Mouse (Mus musculus) heart, postnatal 0 days (tissue): Measurements from ENCODE around the gene Exo5. TPM values are rescaled to one million over a fixed set of nuclear protein-coding genes. Genes with fewer than 3 reads are reported as not detected.

Experiments
- ATAC-seq: fragments of 200-750 bp; cut with Nextera tagmentation; 2 replicates; pipeline ENCODE4 v1.8.0; 2017; ENCODE audit warnings: low read depth, moderate number of reproducible peaks, moderate library complexity; ENCODE audit not compliant: insufficient read depth
- DNase-seq: peaks from one replicate; pipeline ENCODE4 v3.0.0-alpha.2; 2016; ENCODE audit warnings: low spot score
- H3K27ac ChIP-seq: fragments of 300-500 bp; sonication (generic); 2 replicates; pipeline ENCODE4 v1.5.1; 2014; ENCODE audit warnings: low read depth, mild to moderate bottlenecking
- H3K27me3 ChIP-seq: fragments of 300-500 bp; sonication (generic); 2 replicates; pipeline ENCODE4 v1.6.1; 2014; ENCODE audit warnings: low read length, mixed read lengths; ENCODE audit not compliant: control insufficient read depth, insufficient read depth
- H3K36me3 ChIP-seq: fragments of 300-500 bp; sonication (generic); replicated peaks from 2 replicates; pipeline ENCODE4 v1.6.1; 2014; ENCODE audit warnings: low read length, mixed read lengths; ENCODE audit not compliant: control insufficient read depth, insufficient read depth
- H3K4me1 ChIP-seq: fragments of 300-500 bp; sonication (generic); 2 replicates; pipeline ENCODE4 v1.6.1; 2014; ENCODE audit warnings: antibody characterized with exemption; ENCODE audit not compliant: control insufficient read depth, insufficient read depth
- H3K4me2 ChIP-seq: fragments of 300-500 bp; sonication (generic); 2 replicates; pipeline ENCODE4 v1.6.1; 2014; ENCODE audit warnings: low read depth, mild to moderate bottlenecking, low read length, moderate library complexity
- H3K4me3 ChIP-seq: fragments of 300-500 bp; sonication (generic); 2 replicates; pipeline ENCODE4 v1.5.1; 2014; ENCODE audit warnings: low read depth, low read length
- H3K9ac ChIP-seq: fragments of 300-500 bp; sonication (generic); replicated peaks from 2 replicates; pipeline ENCODE4 v1.6.1; 2014; ENCODE audit warnings: low read depth, low read length, mixed read lengths
- H3K9me3 ChIP-seq: fragments of 300-500 bp; sonication (generic); replicated peaks from 2 replicates; pipeline ENCODE4 v1.6.1; 2016; ENCODE audit warnings: low read length; ENCODE audit not compliant: control insufficient read depth
- CTCF ChIP-seq: IDR thresholded peaks from 2 replicates; pipeline ENCODE4 v1.5.1; 2016; ENCODE audit warnings: antibody characterized with exemption, control low read depth, low read depth
- EP300 ChIP-seq: IDR thresholded peaks from 2 replicates; pipeline ENCODE4 v1.6.1; 2016; ENCODE audit warnings: antibody characterized with exemption, low read depth
- WGBS: fragments of 180-500 bp; shearing (Covaris S2); extraction: QIAGEN DNeasy Blood & Tissue Kit; methylation state at CpG from one replicate; pipeline ENCODE4 v1.1.7; 2014; 5-methylcytosine and 5-hydroxymethylcytosine counted together
- polyA plus RNA-seq: library from polyadenylated mRNA; unstranded; fragments of >200 nt; fragmentation: Nextera tagmentation; extraction: Ambion mirVana; gene quantifications from 2 replicates; pipeline ENCODE4 v1.2.1, GENCODE M21; 2015
- total RNA-seq: library from RNA; depleted of rRNA; stranded (reverse); fragments of >200 nt; gene quantifications from 2 replicates; pipeline ENCODE4 v1.2.3, GENCODE M21; 2014; ENCODE audit warnings: low replicate concordance; rRNA removed

Gene Exo5
- total RNA-seq (0.80 and 1.2 TPM in 2 replicates), polyA plus RNA-seq (5.7 and 6.1 TPM in 2 replicates)

DNA sequence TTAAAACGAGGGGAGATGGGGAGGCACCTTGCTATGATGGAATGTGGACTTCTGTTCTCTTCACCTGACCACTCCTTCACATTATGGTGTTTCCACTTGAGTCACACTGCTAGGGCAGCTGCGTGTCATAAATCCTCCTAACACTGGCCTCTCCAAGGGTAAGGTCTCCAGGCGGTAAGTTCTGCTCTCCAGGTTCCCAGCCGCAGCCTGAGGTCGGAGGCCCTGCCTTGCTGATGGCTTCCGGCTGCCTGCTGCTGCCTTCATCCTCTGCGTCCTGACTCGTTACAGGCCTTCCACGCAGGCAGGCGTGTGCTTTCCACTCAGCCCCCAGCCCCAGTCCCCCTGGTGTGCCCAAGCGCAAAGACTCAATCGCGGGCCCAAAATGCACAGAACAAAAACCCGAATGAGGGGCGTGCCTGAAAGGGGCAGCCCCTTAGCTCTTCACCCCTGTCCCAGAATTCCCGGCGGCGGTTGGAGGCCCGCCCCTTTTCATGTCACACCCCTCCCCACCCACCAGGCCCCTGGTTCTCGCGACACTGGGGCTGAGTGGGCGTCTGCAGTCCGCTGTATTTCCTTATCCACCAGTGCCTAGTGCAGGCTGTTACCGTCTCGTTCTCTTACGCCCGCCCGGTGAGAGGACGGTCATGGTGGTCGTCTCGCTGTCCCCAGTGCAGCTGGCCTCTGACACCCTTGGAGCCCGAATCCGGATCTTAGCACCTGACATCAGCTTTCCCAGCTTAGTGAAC is at the start of gene Exo5:
TSS of gene Exo5 (minus strand) at position 464 of the 746 bp plus-strand sequence.
- Histone ChIP-seq H3K4me3 (peak within 1 kb of the TSS; percentile 83), H3K27me3 (no peaks in the 10 kb centered on the region), H3K4me2 (peak within 1 kb of the TSS; percentile 80), H3K4me1 (no peaks in the 10 kb centered on the region), H3K36me3 (peaks cover 18% of the 10 kb centered on the region), H3K9me3 (no peaks in the 10 kb centered on the region), H3K27ac (peak within 1 kb of the TSS; percentile 96), H3K9ac (peak within 1 kb of the TSS; percentile 73)
- peak; percentile 99 for ATAC-seq
- 0% methylated on average over 33 of the region's 33 CpGs for WGBS
- peak; percentile 93 for DNase-seq
- no peak for TF ChIP-seq CTCF
- peak; percentile 79; the same call in 1 of the 2 replicates for TF ChIP-seq EP300

DNA sequence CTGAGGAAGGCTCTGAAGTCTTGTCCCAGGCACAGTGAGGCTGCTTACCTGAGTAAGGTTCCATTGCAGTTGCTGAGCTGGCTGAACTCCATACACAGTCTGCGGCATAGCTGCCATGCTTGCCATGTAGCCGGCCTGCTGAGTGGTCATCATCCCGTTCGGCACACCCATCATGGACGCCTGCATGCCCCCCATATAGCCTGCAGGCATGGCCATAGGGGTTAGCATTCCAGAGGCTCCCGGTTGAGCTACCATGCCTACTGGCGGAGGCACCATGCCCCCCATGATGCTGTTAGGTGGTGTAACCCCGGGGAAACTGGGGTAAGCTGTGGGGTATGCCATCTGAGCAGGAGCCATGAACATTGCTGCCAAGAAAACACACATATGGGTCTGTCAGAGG is 47.0 kb upstream of the Exo5 start:
- Histone ChIP-seq H3K9ac (no peak overlapping the region), H3K9me3 (no peaks in the 10 kb centered on the region), H3K27ac (no peak overlapping the region), H3K36me3 (peaks cover 64% of the 10 kb centered on the region), H3K27me3 (no peaks in the 10 kb centered on the region), H3K4me3 (no peak overlapping the region), H3K4me1 (no peaks in the 10 kb centered on the region), H3K4me2 (no peak overlapping the region)
- ATAC-seq, result no peak
- DNase-seq, result no peak
- 91% methylated on average over 8 of the region's 8 CpGs for WGBS
- no peak for TF ChIP-seq EP300
- no peak for TF ChIP-seq CTCF

DNA sequence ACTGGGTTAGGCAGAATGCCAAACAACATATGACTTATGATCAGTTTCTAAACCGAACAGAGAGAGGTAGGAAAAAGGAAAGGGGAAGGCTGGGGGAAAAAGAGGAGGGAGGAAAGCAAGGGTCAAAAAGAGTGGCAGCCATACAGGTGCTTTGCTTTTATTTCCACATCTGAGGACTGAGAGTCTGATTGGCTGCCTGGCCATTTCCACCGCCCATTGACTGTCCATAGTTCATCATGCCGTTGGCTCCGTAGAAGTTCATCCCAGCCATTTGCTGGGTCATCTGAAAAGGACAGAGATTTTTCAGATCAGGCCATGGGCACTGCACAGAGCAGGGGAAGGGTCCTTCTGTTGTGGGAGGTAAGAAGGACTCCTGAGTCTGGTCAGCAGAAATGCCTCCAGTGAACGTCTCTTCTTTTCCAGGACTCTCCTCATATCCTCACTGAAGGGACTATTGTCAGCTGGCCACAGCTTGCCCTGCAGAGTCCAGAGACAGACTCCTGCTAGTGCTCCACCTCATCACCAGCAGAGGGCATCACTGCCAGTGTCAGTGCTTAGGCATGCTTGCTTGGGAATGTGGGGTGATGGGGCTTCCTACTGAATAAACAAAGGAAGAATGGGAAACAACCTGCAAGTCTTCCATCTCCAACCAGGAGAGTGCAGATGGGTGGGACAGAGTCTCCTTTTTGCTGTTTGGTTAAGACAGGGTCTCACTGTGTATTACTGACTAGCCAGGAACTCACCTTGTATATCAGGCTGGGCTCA is 44.7 kb upstream of the Exo5 start:
- TF ChIP-seq EP300 (no peak), CTCF (peak; percentile 58)
- WGBS, result 83% methylated on average over 5 of the region's 5 CpGs
- no peak overlapping the region for H3K4me3 ChIP-seq
- H3K36me3 ChIP-seq, result peaks cover 60% of the 10 kb centered on the region
- H3K4me2 ChIP-seq, result no peak overlapping the region
- H3K27me3 ChIP-seq, result no peaks in the 10 kb centered on the region
- DNase-seq (no peak), ATAC-seq (peak; percentile 24; the same call in 1 of the 2 replicates)
- no peak overlapping the region for H3K27ac ChIP-seq
- H3K9me3 ChIP-seq, result no peaks in the 10 kb centered on the region
- H3K9ac ChIP-seq, result no peak overlapping the region
- H3K4me1 ChIP-seq, result no peaks in the 10 kb centered on the region

DNA sequence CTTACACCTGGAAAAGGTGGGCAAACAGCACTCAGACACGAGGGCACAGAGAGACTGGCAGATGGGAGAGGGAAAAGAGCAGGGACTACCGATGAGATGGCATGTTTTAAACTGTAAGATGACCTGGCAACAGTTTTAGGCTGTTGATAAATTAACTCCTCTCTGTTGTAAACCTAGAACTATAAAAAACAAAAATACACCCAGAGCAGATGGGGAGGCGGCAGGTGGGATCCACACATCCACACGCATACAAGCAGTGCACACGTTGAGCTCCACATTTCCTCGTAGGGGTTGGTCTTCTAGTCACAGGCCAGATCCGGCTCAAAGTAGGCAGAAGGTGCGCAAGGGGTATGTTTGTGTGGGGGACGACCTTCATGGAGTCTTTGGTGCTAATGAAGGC is 43.7 kb upstream of the Exo5 start:
- no peak overlapping the region for H3K4me2 ChIP-seq
- TF ChIP-seq CTCF, result no peak
- no peak overlapping the region for H3K9ac ChIP-seq
- 92% methylated on average over 9 of the region's 9 CpGs for WGBS
- no peaks in the 10 kb centered on the region for H3K9me3 ChIP-seq
- no peak overlapping the region for H3K4me3 ChIP-seq
- H3K36me3 ChIP-seq, result peaks cover 52% of the 10 kb centered on the region
- H3K4me1 ChIP-seq, result no peaks in the 10 kb centered on the region
- H3K27ac ChIP-seq, result no peak overlapping the region
- no peaks in the 10 kb centered on the region for H3K27me3 ChIP-seq
- no peak for DNase-seq
- ATAC-seq, result no peak

DNA sequence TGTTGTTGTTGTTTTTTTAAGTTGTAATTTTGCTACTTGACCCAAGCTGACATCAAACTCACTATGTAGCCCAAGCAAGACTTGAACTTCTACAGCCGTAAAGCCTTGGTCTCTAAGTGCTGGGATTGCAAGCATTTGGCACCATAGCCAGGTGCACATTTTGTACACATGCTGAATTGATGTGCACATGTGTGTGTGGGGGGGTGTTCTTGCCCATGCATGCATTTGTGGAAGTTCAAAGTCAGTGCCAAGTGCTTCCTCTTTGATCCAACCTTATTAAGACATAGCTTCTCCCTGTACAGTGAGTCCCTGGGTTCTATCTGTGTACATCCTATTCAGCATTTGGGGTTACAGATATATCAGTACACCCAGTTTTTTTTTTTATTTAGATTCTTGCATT is 30.8 kb upstream of the Exo5 start:
- ATAC-seq (no peak), DNase-seq (no peak)
- WGBS, result 89% methylated on average over 1 of the region's 1 CpGs
- Histone ChIP-seq H3K27me3 (no peaks in the 10 kb centered on the region), H3K4me3 (no peak overlapping the region), H3K9ac (no peak overlapping the region), H3K4me2 (no peak overlapping the region), H3K4me1 (peaks cover 3% of the 10 kb centered on the region; the same call in 1 of the 2 replicates), H3K27ac (no peak overlapping the region), H3K36me3 (no peaks in the 10 kb centered on the region), H3K9me3 (no peaks in the 10 kb centered on the region)
- TF ChIP-seq EP300, result no peak
- no peak for TF ChIP-seq CTCF
